Mouse (Mus musculus): ENCODE measurements around the gene Gm4881. TPM values are rescaled to one million over a fixed set of nuclear protein-coding genes. Genes with fewer than 3 reads are reported as not detected.

Gm4881 gene
- polyA plus RNA-seq, 1 experiment from 2014 or later = not detected

DNA sequence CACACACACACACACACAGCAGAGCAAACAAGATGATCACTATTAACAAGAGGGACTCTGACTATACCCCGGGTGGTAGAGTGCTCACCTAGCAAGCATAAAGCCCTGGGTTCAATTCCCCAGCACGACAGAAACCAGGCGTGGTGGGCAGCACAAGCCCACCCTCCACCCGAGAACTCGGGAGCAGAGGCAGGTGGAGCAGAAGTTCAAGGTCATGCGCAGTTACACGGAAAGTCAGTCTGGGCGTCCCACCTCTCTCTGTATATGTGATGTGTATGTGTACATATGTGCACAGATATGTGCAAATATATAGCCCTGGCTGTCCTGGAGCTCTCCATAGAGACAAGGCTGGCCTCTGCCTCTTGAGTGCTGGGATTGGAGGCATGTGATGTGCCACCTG, 23.7 kb upstream of the Gm4881 start:
- DNase-seq (ENCODE audit: low spot score) = no peak
- peaks cover 3% of the 10 kb centered on the region; the same call in 1 of the 2 replicates for H3K27me3 ChIP-seq (replicated peaks; ENCODE audit: control insufficient read depth, insufficient read depth, low read length)
- no peak overlapping the region for H3K27ac ChIP-seq (ENCODE audit: low read depth, low read length)
- 78% methylated on average over 8 of the region's 8 CpGs for WGBS
- H3K4me3 ChIP-seq (ENCODE audit: low read depth, low read length) = no peak overlapping the region
- no peaks in the 10 kb centered on the region for H3K9me3 ChIP-seq (ENCODE audit: control insufficient read depth, low read length)
- H3K9ac ChIP-seq (ENCODE audit: low read depth, low read length) = no peak overlapping the region
- no peak for ATAC-seq (replicated peaks; ENCODE audit: low FRiP score)
- H3K36me3 ChIP-seq (ENCODE audit: control insufficient read depth, insufficient read depth, low read length) = no peaks in the 10 kb centered on the region
- H3K4me1 ChIP-seq (replicated peaks; ENCODE audit: control insufficient read depth, insufficient read depth, low read length) = no peaks in the 10 kb centered on the region; the same call in 1 of the 2 replicates
- no peak overlapping the region for H3K4me2 ChIP-seq

DNA sequence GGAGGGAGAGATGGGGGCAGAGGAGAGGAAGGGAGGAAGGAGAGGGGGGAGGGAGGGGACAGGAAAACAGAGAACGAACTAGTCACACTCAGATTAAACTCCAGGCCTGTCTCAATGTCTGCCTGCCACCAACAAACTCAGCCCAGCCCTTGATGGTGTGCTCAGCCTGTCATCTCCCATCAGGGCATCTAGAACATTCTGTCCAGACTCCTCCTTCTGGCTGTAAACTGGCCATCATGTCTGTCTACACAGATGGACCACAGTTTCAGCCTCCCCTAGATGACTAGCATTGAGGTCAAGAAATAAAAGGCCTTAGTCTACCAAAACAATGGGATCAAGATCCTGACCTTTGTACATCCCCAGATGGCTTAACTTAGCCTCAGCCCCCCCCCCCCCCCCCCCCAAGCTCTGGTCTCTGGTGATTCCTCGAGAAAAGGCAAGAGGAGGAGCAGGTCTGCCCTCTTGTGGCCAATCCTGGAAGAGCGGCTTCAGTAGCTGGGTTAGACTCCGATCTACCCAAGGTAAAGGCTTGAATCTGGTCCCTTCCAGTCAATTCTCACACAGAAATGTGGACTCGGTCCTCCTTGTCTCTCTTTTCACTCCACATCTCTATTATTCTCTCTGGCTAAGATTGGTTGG, 20.7 kb upstream of the Gm4881 start:
- Histone ChIP-seq H3K9me3 (ENCODE audit: control insufficient read depth, low read length) (no peaks in the 10 kb centered on the region), H3K27me3 (replicated peaks; ENCODE audit: control insufficient read depth, insufficient read depth, low read length) (peaks cover 3% of the 10 kb centered on the region; the same call in 1 of the 2 replicates), H3K4me1 (replicated peaks; ENCODE audit: control insufficient read depth, insufficient read depth, low read length) (no peaks in the 10 kb centered on the region), H3K4me2 (no peak overlapping the region), H3K9ac (ENCODE audit: low read depth, low read length) (no peak overlapping the region), H3K27ac (ENCODE audit: low read depth, low read length) (no peak overlapping the region), H3K36me3 (ENCODE audit: control insufficient read depth, insufficient read depth, low read length) (no peaks in the 10 kb centered on the region), H3K4me3 (ENCODE audit: low read depth, low read length) (no peak overlapping the region)
- 13% methylated on average over 5 of the region's 5 CpGs for WGBS
- no peak for ATAC-seq (replicated peaks; ENCODE audit: low FRiP score)
- DNase-seq (ENCODE audit: low spot score) = no peak

DNA sequence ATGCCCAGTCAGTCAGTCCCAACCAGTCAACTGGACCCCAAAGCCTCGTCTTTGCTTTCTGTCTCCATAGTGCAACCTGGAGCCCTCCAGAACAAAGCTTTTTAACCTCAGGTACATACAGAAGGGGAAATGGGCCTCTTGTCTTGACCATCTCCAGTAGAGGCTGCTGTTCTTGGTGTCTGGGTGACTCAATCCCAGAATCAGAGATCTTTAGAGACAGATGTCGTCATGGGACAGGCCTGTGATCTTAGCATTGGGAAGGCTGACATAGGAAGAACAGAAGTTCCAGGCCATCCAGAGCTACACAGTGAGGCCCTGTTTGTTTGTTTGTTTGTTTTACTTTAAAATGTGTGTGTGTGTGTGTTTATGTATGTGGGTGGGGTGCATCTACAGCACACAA, 20.0 kb upstream of the Gm4881 start:
- 65% methylated on average over 2 of the region's 2 CpGs for WGBS
- H3K9ac ChIP-seq (ENCODE audit: low read depth, low read length) = no peak overlapping the region
- H3K36me3 ChIP-seq (ENCODE audit: control insufficient read depth, insufficient read depth, low read length) = no peaks in the 10 kb centered on the region
- DNase-seq (ENCODE audit: low spot score) (no peak), ATAC-seq (replicated peaks; ENCODE audit: low FRiP score) (no peak)
- no peak overlapping the region for H3K4me2 ChIP-seq
- no peak overlapping the region for H3K27ac ChIP-seq (ENCODE audit: low read depth, low read length)
- peaks cover 3% of the 10 kb centered on the region; the same call in 1 of the 2 replicates for H3K27me3 ChIP-seq (replicated peaks; ENCODE audit: control insufficient read depth, insufficient read depth, low read length)
- H3K4me1 ChIP-seq (replicated peaks; ENCODE audit: control insufficient read depth, insufficient read depth, low read length) = no peaks in the 10 kb centered on the region
- H3K4me3 ChIP-seq (ENCODE audit: low read depth, low read length) = no peak overlapping the region
- no peaks in the 10 kb centered on the region for H3K9me3 ChIP-seq (ENCODE audit: control insufficient read depth, low read length)

DNA sequence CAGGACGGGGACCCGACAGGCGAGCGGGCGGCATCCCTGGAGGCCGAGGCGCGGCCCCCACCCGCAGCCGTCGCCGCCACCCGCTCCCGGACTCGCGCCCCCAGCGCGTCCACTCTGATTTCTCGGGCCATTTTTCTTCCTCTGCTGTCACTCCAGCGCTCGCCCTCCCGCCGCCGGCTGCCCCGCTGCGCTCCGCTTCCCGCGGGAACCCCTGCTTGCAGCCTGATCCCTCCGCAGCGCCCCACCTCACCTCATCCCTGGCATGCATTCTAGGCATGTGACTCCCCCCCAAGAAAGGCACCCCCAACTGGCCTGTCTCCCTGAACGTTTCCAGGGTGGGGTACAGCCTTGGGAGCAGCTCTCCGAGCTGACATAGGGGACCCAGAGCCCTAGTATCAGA, 10.9 kb upstream of the Gm4881 start:
- no peak for ATAC-seq (replicated peaks; ENCODE audit: low FRiP score)
- H3K27ac ChIP-seq (ENCODE audit: low read depth, low read length) = no peak overlapping the region
- H3K9me3 ChIP-seq (ENCODE audit: control insufficient read depth, low read length) = no peaks in the 10 kb centered on the region
- H3K4me3 ChIP-seq (ENCODE audit: low read depth, low read length) = peak overlapping the region; percentile 42
- H3K36me3 ChIP-seq (ENCODE audit: control insufficient read depth, insufficient read depth, low read length) = no peaks in the 10 kb centered on the region
- H3K9ac ChIP-seq (ENCODE audit: low read depth, low read length) = no peak overlapping the region
- H3K4me2 ChIP-seq = peak overlapping the region; percentile 61
- 3% methylated on average over 33 of the region's 33 CpGs for WGBS
- DNase-seq (ENCODE audit: low spot score) = no peak
- H3K4me1 ChIP-seq (replicated peaks; ENCODE audit: control insufficient read depth, insufficient read depth, low read length) = peaks cover 3% of the 10 kb centered on the region; the same call in 1 of the 2 replicates
- H3K27me3 ChIP-seq (replicated peaks; ENCODE audit: control insufficient read depth, insufficient read depth, low read length) = peaks cover 73% of the 10 kb centered on the region

DNA sequence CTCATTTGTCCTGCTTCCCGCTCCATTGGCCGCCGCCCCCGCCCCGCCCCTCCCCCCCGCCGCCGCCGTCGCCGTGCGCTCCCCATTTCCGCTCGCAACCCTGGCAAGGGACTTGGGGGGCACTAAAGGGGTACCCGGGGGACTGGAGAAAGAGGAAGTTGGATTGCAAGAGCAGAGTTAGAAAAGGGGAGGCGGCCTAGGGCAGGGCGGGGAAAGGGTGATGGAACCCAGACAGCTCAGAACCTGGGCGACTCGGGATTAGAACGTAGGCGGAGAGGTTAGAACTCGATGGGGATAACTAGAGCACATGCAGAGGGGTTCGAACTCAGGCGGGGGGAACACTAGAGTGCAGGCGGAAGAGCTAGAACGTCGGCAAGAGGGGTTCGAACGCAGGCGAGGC, 10.2 kb upstream of the Gm4881 start:
- ATAC-seq (replicated peaks; ENCODE audit: low FRiP score) = no peak
- H3K4me3 ChIP-seq (ENCODE audit: low read depth, low read length) = peak overlapping the region; percentile 42
- DNase-seq (ENCODE audit: low spot score) = no peak

DNA sequence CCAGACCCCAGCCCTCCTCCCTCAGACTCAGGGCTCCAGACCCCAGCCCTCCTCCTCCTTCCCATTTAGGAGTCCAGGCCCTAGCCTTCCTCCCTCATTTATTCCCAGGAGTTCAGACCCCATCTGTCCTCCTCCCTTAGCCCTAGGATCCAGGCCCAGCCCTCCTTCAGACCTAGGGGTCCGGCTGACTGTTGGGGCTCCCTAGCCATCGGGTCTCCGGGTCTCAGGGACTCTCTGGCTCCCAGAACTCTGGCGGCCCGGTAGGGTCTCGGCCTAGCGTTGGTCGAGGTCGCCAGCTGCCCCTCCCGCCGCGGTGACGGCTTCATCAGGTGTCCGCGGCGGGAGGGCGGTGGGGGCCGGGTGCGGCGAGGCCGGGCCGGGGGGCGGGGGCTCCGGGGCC, 9.7 kb upstream of the Gm4881 start:
- Histone ChIP-seq H3K27me3 (replicated peaks; ENCODE audit: control insufficient read depth, insufficient read depth, low read length) (peaks cover 85% of the 10 kb centered on the region), H3K4me2 (peak overlapping the region; percentile 61), H3K4me3 (ENCODE audit: low read depth, low read length) (peak overlapping the region; percentile 42), H3K9me3 (ENCODE audit: control insufficient read depth, low read length) (no peaks in the 10 kb centered on the region), H3K4me1 (replicated peaks; ENCODE audit: control insufficient read depth, insufficient read depth, low read length) (peaks cover 3% of the 10 kb centered on the region; the same call in 1 of the 2 replicates), H3K27ac (ENCODE audit: low read depth, low read length) (no peak overlapping the region), H3K9ac (ENCODE audit: low read depth, low read length) (no peak overlapping the region), H3K36me3 (ENCODE audit: control insufficient read depth, insufficient read depth, low read length) (no peaks in the 10 kb centered on the region)
- no peak for ATAC-seq (replicated peaks; ENCODE audit: low FRiP score)
- DNase-seq (ENCODE audit: low spot score) = no peak
- 6% methylated on average over 24 of the region's 24 CpGs for WGBS

More for the DNA sequence above, 10.2 kb upstream of the Gm4881 start:
- Histone ChIP-seq H3K27me3 (replicated peaks; ENCODE audit: control insufficient read depth, insufficient read depth, low read length) (peaks cover 80% of the 10 kb centered on the region), H3K27ac (ENCODE audit: low read depth, low read length) (no peak overlapping the region), H3K4me1 (replicated peaks; ENCODE audit: control insufficient read depth, insufficient read depth, low read length) (peaks cover 3% of the 10 kb centered on the region; the same call in 1 of the 2 replicates), H3K4me2 (peak overlapping the region; percentile 61), H3K9ac (ENCODE audit: low read depth, low read length) (no peak overlapping the region), H3K9me3 (ENCODE audit: control insufficient read depth, low read length) (no peaks in the 10 kb centered on the region), H3K36me3 (ENCODE audit: control insufficient read depth, insufficient read depth, low read length) (no peaks in the 10 kb centered on the region)
- WGBS = 2% methylated on average over 27 of the region's 30 CpGs

DNA sequence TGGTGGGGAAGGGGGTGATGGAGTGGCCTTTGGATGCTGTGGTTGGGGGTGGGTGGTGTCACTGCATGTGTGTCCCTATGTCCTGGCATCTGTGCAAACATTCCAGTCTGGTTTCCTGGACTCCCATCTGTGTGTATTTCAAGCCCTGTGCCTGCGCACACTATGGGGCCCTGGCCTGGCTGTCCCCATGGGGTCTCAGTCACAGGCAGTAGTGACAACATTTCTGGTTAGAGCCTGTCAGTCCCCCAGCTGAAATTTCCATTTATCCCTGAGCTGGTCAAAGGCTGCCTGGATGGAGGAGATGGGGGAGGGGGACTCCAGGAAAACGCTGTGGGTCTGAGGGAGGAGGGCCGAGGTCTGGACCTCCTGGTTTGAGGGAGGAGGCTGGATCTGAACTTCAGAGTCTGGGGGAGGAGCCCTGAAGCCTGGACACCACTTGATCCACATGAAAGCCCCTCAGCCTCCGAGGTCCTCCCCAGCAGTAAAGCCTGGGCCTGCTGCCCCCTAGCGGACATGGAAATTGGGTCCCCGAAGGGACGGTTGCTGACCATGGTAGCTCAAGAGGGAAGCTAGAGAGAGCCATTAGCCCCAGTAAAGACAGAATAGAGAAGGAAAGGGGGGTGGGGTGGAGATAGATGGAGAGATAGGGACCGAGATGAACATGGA, 5.8 kb upstream of the Gm4881 start:
- peaks cover 100% of the 10 kb centered on the region for H3K27me3 ChIP-seq (replicated peaks; ENCODE audit: control insufficient read depth, insufficient read depth, low read length)
- peaks cover 3% of the 10 kb centered on the region; the same call in 1 of the 2 replicates for H3K4me1 ChIP-seq (replicated peaks; ENCODE audit: control insufficient read depth, insufficient read depth, low read length)
- WGBS = 1% methylated on average over 8 of the region's 8 CpGs
- no peak overlapping the region for H3K9ac ChIP-seq (ENCODE audit: low read depth, low read length)
- DNase-seq (ENCODE audit: low spot score) = peak; percentile 78
- no peak overlapping the region for H3K4me3 ChIP-seq (ENCODE audit: low read depth, low read length)
- H3K27ac ChIP-seq (ENCODE audit: low read depth, low read length) = no peak overlapping the region
- ATAC-seq (replicated peaks; ENCODE audit: low FRiP score) = peak; percentile 58; the same call in 1 of the 2 replicates
- no peaks in the 10 kb centered on the region for H3K9me3 ChIP-seq (ENCODE audit: control insufficient read depth, low read length)
- H3K4me2 ChIP-seq = no peak overlapping the region
- no peaks in the 10 kb centered on the region for H3K36me3 ChIP-seq (ENCODE audit: control insufficient read depth, insufficient read depth, low read length)

DNA sequence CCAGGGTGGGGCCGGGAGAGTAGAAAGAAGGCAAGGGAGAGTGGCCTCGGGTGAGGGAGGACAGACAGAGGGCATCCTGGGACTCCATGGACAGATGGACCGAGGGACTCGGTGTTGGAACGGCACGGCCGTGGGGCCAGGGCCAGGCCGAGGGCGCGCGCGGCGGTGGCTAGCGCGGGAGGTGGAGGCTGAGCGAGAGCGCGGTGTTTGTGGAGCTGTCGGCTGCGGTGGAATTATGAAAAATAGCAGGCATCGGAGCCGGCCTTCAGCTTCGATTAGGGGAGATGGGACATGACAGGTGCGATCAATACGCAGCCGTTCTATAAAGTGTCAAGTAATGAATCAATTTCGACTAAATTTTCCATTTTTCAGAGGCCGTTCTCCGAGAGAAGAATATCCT, 4.5 kb upstream of the Gm4881 start:
- H3K4me2 ChIP-seq = no peak overlapping the region
- no peak overlapping the region for H3K9ac ChIP-seq (ENCODE audit: low read depth, low read length)
- no peak overlapping the region for H3K4me3 ChIP-seq (ENCODE audit: low read depth, low read length)
- no peaks in the 10 kb centered on the region for H3K9me3 ChIP-seq (ENCODE audit: control insufficient read depth, low read length)
- WGBS = 6% methylated on average over 29 of the region's 29 CpGs
- peaks cover 100% of the 10 kb centered on the region for H3K27me3 ChIP-seq (replicated peaks; ENCODE audit: control insufficient read depth, insufficient read depth, low read length)
- no peaks in the 10 kb centered on the region for H3K4me1 ChIP-seq (replicated peaks; ENCODE audit: control insufficient read depth, insufficient read depth, low read length)
- no peak for ATAC-seq (replicated peaks; ENCODE audit: low FRiP score)
- no peak for DNase-seq (ENCODE audit: low spot score)
- no peaks in the 10 kb centered on the region for H3K36me3 ChIP-seq (ENCODE audit: control insufficient read depth, insufficient read depth, low read length)
- H3K27ac ChIP-seq (ENCODE audit: low read depth, low read length) = no peak overlapping the region
